Mouse (Mus musculus) ES-E14 (cell line): Measurements from ENCODE around the gene D10Wsu102e. TPM values are rescaled to one million over a fixed set of nuclear protein-coding genes. Genes with fewer than 3 reads are reported as not detected.

Source experiments
- DNase-seq: peaks from one replicate; pipeline ENCODE4 v3.0.0-alpha.2; 2013; ENCODE audit warnings: low read depth, low spot score
- H3K27ac ChIP-seq: 2 replicates; pipeline ENCODE4 v1.5.1; 2012; ENCODE audit warnings: low read depth, mild to moderate bottlenecking, low read length, moderate library complexity, mixed read lengths; ENCODE audit not compliant: poor library complexity, insufficient read depth, severe bottlenecking
- H3K36me3 ChIP-seq: 2 replicates; pipeline ENCODE4 v1.6.1; 2012; ENCODE audit warnings: mild to moderate bottlenecking, low read length, moderate library complexity, mixed read lengths; ENCODE audit not compliant: control insufficient read depth, poor library complexity, insufficient read depth, severe bottlenecking
- H3K4me1 ChIP-seq, 2 experiments: fragments of 150-350 bp in 1 of 2; sonication (generic) in 1 of 2; 2 replicates each; pipeline ENCODE4 v1.6.1; 2012; ENCODE audit warnings: low read length in 2 of 2, mild to moderate bottlenecking in 1 of 2, mixed read lengths in 1 of 2; ENCODE audit not compliant: control insufficient read depth in 2 of 2, insufficient read depth in 2 of 2, poor library complexity in 1 of 2
- H3K4me3 ChIP-seq, 2 experiments: fragments of 150-350 bp in 1 of 2; sonication (generic) in 1 of 2; 2 replicates each; pipeline ENCODE4 v1.5.1; 2012; ENCODE audit warnings: low read length in 2 of 2, low read depth in 1 of 2, mild to moderate bottlenecking in 1 of 2, mixed read lengths in 1 of 2; ENCODE audit not compliant: insufficient read depth in 1 of 2, poor library complexity in 1 of 2, severe bottlenecking in 1 of 2
- H3K9ac ChIP-seq: 2 replicates; pipeline ENCODE4 v1.6.1; 2012; ENCODE audit warnings: low read depth, mild to moderate bottlenecking, low read length, mixed read lengths; ENCODE audit not compliant: poor library complexity, insufficient read depth, severe bottlenecking
- H3K9me3 ChIP-seq: fragments of 150-350 bp; sonication (generic); 2 replicates; pipeline ENCODE4 v1.6.1; 2012; ENCODE audit warnings: low read depth, mild to moderate bottlenecking, low read length; ENCODE audit not compliant: control insufficient read depth, insufficient read depth
- CHD2 ChIP-seq: IDR thresholded peaks from 2 replicates; pipeline ENCODE4 v1.6.1; 2014; ENCODE audit warnings: mild to moderate bottlenecking, low read depth, low read length, inconsistent platforms
- HCFC1 ChIP-seq: IDR thresholded peaks from 2 replicates; pipeline ENCODE4 v1.6.1; 2012; ENCODE audit warnings: low read length, inconsistent platforms, borderline replicate concordance; ENCODE audit not compliant: insufficient read depth
- MAFK ChIP-seq: IDR thresholded peaks from 2 replicates; pipeline ENCODE4 v1.6.1; 2014; ENCODE audit warnings: mild to moderate bottlenecking, low read depth, low read length, inconsistent platforms; ENCODE audit not compliant: insufficient read depth
- ZC3H11A ChIP-seq: IDR thresholded peaks from 2 replicates; pipeline ENCODE4 v1.6.1; 2012; ENCODE audit warnings: low read depth, mild to moderate bottlenecking, inconsistent platforms, low read length, borderline replicate concordance
- ZNF384 ChIP-seq: IDR thresholded peaks from 2 replicates; pipeline ENCODE4 v1.6.1; 2012; ENCODE audit warnings: low read depth, low read length, inconsistent platforms
- in situ Hi-C, 2 experiments: fragments of 600-800 bp; cut with MboI; formaldehyde crosslinking; loops; one replicate each; pipeline ENCODE4 v1.15.1; 2025; ENCODE audit warnings: low sequenced_read_pairs in 2 of 2, inconsistent platforms in 1 of 2; ENCODE audit not compliant: unreplicated experiment in 2 of 2
- total RNA-seq: library from RNA; depleted of rRNA; stranded (reverse); fragments of 300-350 nt; gene quantifications from 2 replicates; pipeline ENCODE4 v1.2.3, GENCODE M21; 2012; rRNA removed

Gene D10Wsu102e
- total RNA-seq = 3.5 and 4.5 TPM in 2 replicates

GRCm38 (mm10) chr10:83359956-83360355, at the start of gene D10Wsu102e:
Gene D10Wsu102e, plus strand, starts transcription at chr10:83360221.
- peak; percentile 98 for DNase-seq
- no peak for TF ChIP-seq MAFK
- TF ChIP-seq ZNF384 = no peak
- TF ChIP-seq CHD2 = no peak
- no peak for TF ChIP-seq ZC3H11A
- TF ChIP-seq HCFC1 = no peak
- Histone ChIP-seq H3K4me3 (peak within 1 kb of the TSS; percentile 82 to 99), H3K4me1 (peaks cover 3 to 7% of the 10 kb centered on the region in 2 experiments; a peak in 2 of 4 replicates), H3K9ac (peak within 1 kb of the TSS; percentile 91), H3K36me3 (peaks cover 23% of the 10 kb centered on the region), H3K27ac (peak within 1 kb of the TSS; percentile 48; the same call in 1 of the 2 replicates), H3K9me3 (no peaks in the 10 kb centered on the region)
- in situ Hi-C loops = no loop called here

GRCm38 (mm10) chr10:83310356-83310755, 49.7 kb upstream of the D10Wsu102e start:
- Histone ChIP-seq H3K4me3 (no peak overlapping the region), H3K4me1 (no peaks in the 10 kb centered on the region), H3K9me3 (no peaks in the 10 kb centered on the region), H3K27ac (no peak overlapping the region), H3K9ac (no peak overlapping the region), H3K36me3 (no peaks in the 10 kb centered on the region)
- TF ChIP-seq CHD2 (no peak), MAFK (no peak), ZNF384 (no peak), HCFC1 (no peak), ZC3H11A (no peak)
- in situ Hi-C loops = no loop called here
- DNase-seq = no peak

- Histone ChIP-seq H3K27ac (no peak overlapping the region), H3K9me3 (no peaks in the 10 kb centered on the region), H3K36me3 (no peaks in the 10 kb centered on the region), H3K4me1 (no peaks in the 10 kb centered on the region), H3K4me3 (no peak overlapping the region), H3K9ac (no peak overlapping the region)
- in situ Hi-C loops = no loop called here
- no peak for DNase-seq
- TF ChIP-seq MAFK (no peak), ZC3H11A (no peak), ZNF384 (no peak), HCFC1 (no peak), CHD2 (no peak)
These were observed 47.0 kb upstream of the D10Wsu102e start for GRCm38 (mm10) chr10:83313033-83313432.

GRCm38 (mm10) chr10:83320396-83320795, 39.6 kb upstream of the D10Wsu102e start:
- Histone ChIP-seq H3K36me3 (no peaks in the 10 kb centered on the region), H3K9ac (no peak overlapping the region), H3K4me1 (no peaks in the 10 kb centered on the region; a peak in 2 of 4 replicates), H3K4me3 (no peak overlapping the region), H3K27ac (no peak overlapping the region), H3K9me3 (no peaks in the 10 kb centered on the region)
- in situ Hi-C loops = no loop called here
- no peak for TF ChIP-seq MAFK
- TF ChIP-seq CHD2 = no peak
- TF ChIP-seq ZC3H11A = no peak
- TF ChIP-seq HCFC1 = no peak
- TF ChIP-seq ZNF384 = no peak
- no peak for DNase-seq

- no peaks in the 10 kb centered on the region; a peak in 2 of 4 replicates for H3K4me1 ChIP-seq
- no peak overlapping the region for H3K9ac ChIP-seq
- no peak overlapping the region for H3K27ac ChIP-seq
- no peak overlapping the region for H3K4me3 ChIP-seq
- no peaks in the 10 kb centered on the region for H3K36me3 ChIP-seq
- TF ChIP-seq ZC3H11A = no peak
- TF ChIP-seq ZNF384 = no peak
- no peak for TF ChIP-seq MAFK
- no peak for TF ChIP-seq HCFC1
- TF ChIP-seq CHD2 = no peak
- DNase-seq = no peak
- in situ Hi-C loops = no loop called here
- H3K9me3 ChIP-seq = no peaks in the 10 kb centered on the region
These were observed 39.2 kb upstream of the D10Wsu102e start for GRCm38 (mm10) chr10:83320870-83321269.
